Mouse (Mus musculus) forebrain, embryonic 16.5 days (tissue): ENCODE measurements around the gene Zfp943. TPM values are rescaled to one million over a fixed set of nuclear protein-coding genes. Genes with fewer than 3 reads are reported as not detected.
"Not testable (repeated sequence)": the region's sequence is repeated elsewhere in the genome, so short reads cannot be mapped to it uniquely, and the experiment has no call there.

Source experiments
- ATAC-seq: fragments of 200-750 bp; cut with Nextera tagmentation; 2 replicates; pipeline ENCODE4 v1.8.0; 2017; ENCODE audit warnings: mild to moderate bottlenecking, moderate library complexity
- H3K27ac ChIP-seq: fragments of 300-500 bp; sonication (generic); 2 replicates; pipeline ENCODE4 v1.5.1; 2014; ENCODE audit warnings: low read length, control low read depth
- H3K27me3 ChIP-seq: fragments of 300-500 bp; sonication (generic); replicated peaks from 2 replicates; pipeline ENCODE4 v1.6.1; 2014; ENCODE audit warnings: low read length; ENCODE audit not compliant: control insufficient read depth, insufficient read depth
- H3K36me3 ChIP-seq: fragments of 300-500 bp; sonication (generic); 2 replicates; pipeline ENCODE4 v1.6.1; 2014; ENCODE audit not compliant: control insufficient read depth, insufficient read depth
- H3K4me1 ChIP-seq: fragments of 300-500 bp; sonication (generic); replicated peaks from 2 replicates; pipeline ENCODE4 v1.6.1; 2014; ENCODE audit warnings: low read length; ENCODE audit not compliant: control insufficient read depth, insufficient read depth
- H3K4me2 ChIP-seq: fragments of 300-500 bp; sonication (generic); 2 replicates; pipeline ENCODE4 v1.6.1; 2014; ENCODE audit warnings: mild to moderate bottlenecking, low read length, control low read depth
- H3K4me3 ChIP-seq: fragments of 300-500 bp; sonication (generic); replicated peaks from 2 replicates; pipeline ENCODE4 v1.5.1; 2014; ENCODE audit warnings: mild to moderate bottlenecking, low read length, control low read depth
- H3K9ac ChIP-seq: fragments of 300-500 bp; sonication (generic); replicated peaks from 2 replicates; pipeline ENCODE4 v1.6.1; 2014; ENCODE audit warnings: low read depth, low read length, control low read depth
- H3K9me3 ChIP-seq: fragments of 300-500 bp; sonication (generic); 2 replicates; pipeline ENCODE4 v1.6.1; 2016; ENCODE audit warnings: low read length; ENCODE audit not compliant: control insufficient read depth
- WGBS: fragments of 180-500 bp; shearing (Covaris S2); extraction: QIAGEN DNeasy Blood & Tissue Kit; methylation state at CpG from one replicate; pipeline ENCODE4 v1.1.7; 2014; 5-methylcytosine and 5-hydroxymethylcytosine counted together
- polyA plus RNA-seq: library from polyadenylated mRNA; unstranded; fragments of >200 nt; fragmentation: Nextera tagmentation; extraction: Ambion mirVana; gene quantifications from 2 replicates; pipeline ENCODE4 v1.2.1, GENCODE M21; 2015

Zfp943 gene
- 23.3 and 26.9 TPM in 2 replicates for polyA plus RNA-seq

GRCm38 (mm10) chr17:21962107-21962907 lies at the start of gene Zfp943, which contains the start of gene Zfp942:
Gene Zfp943, plus strand, starts transcription at chr17:21962552.
Gene Zfp942, minus strand, starts transcription at chr17:21962464.
- ATAC-seq, result peak; percentile 97
- peak within 1 kb of the TSS; percentile 74 for H3K4me3 ChIP-seq
- not testable (repeated sequence) for H3K36me3 ChIP-seq, H3K9me3 ChIP-seq, H3K27me3 ChIP-seq
- H3K4me1 ChIP-seq, result peaks cover 12% of the 10 kb centered on the region
- WGBS, result under 1% methylated on average over 41 of the region's 55 CpGs
- H3K4me2 ChIP-seq, result peak within 1 kb of the TSS; percentile 63
- H3K9ac ChIP-seq, result peak within 1 kb of the TSS; percentile 85
- peak within 1 kb of the TSS; percentile 76 for H3K27ac ChIP-seq

- no peak for ATAC-seq
- 51% methylated on average over 4 of the region's 4 CpGs for WGBS
Observed at GRCm38 (mm10) chr17:21963302-21963701, 950 bp downstream of the Zfp943 start.

GRCm38 (mm10) chr17:22035594-22035993 lies 73.2 kb downstream of the Zfp943 start:
- H3K27ac ChIP-seq, ATAC-seq, H3K4me1 ChIP-seq, H3K4me2 ChIP-seq, H3K9me3 ChIP-seq, H3K36me3 ChIP-seq, H3K4me3 ChIP-seq, H3K27me3 ChIP-seq, H3K9ac ChIP-seq: not testable (repeated sequence)
- WGBS, result 30% methylated on average over 1 of the region's 1 CpGs

More at GRCm38 (mm10) chr17:21963302-21963701, 950 bp downstream of the Zfp943 start:
- Histone ChIP-seq H3K4me3 (peak overlapping the region; percentile 39), H3K4me2 (peak overlapping the region; percentile 59), H3K9ac (no peak overlapping the region), H3K4me1 (peaks cover 12% of the 10 kb centered on the region), H3K9me3 (peaks cover 5% of the 10 kb centered on the region; the same call in 1 of the 2 replicates), H3K27ac (no peak overlapping the region), H3K27me3 (no peaks in the 10 kb centered on the region), H3K36me3 (peaks cover 6% of the 10 kb centered on the region)

- Histone ChIP-seq H3K9me3 (0 out of 2 replicates have a peak, but pooled peaks cover 4% of the 10 kb centered on the region), H3K27ac (no peak overlapping the region), H3K36me3 (no peaks in the 10 kb centered on the region), H3K9ac (no peak overlapping the region), H3K4me1 (no peaks in the 10 kb centered on the region), H3K4me3 (no peak overlapping the region), H3K27me3 (no peaks in the 10 kb centered on the region), H3K4me2 (no peak overlapping the region)
- 77% methylated on average over 2 of the region's 2 CpGs for WGBS
- no peak for ATAC-seq
Observed at GRCm38 (mm10) chr17:22049403-22049802, 87.1 kb downstream of the Zfp943 start.

GRCm38 (mm10) chr17:22053211-22053610 lies 90.9 kb downstream of the Zfp943 start:
- WGBS, result 69% methylated on average over 2 of the region's 2 CpGs
- Histone ChIP-seq H3K9ac (no peak overlapping the region), H3K36me3 (no peaks in the 10 kb centered on the region), H3K4me1 (no peaks in the 10 kb centered on the region), H3K4me2 (no peak overlapping the region), H3K9me3 (0 out of 2 replicates have a peak, but pooled peaks cover 6% of the 10 kb centered on the region), H3K27me3 (no peaks in the 10 kb centered on the region), H3K27ac (no peak overlapping the region), H3K4me3 (no peak overlapping the region)
- no peak for ATAC-seq

- WGBS, result 1% methylated on average over 57 of the region's 57 CpGs
- Histone ChIP-seq H3K4me3 (peak overlapping the region; percentile 63), H3K4me1 (no peaks in the 10 kb centered on the region), H3K36me3 (no peaks in the 10 kb centered on the region), H3K27ac (peak overlapping the region; percentile 75), H3K9me3 (no peaks in the 10 kb centered on the region), H3K9ac (peak overlapping the region; percentile 73), H3K27me3 (no peaks in the 10 kb centered on the region), H3K4me2 (peak overlapping the region; percentile 59)
- ATAC-seq, result peak; percentile 96
Observed at GRCm38 (mm10) chr17:22081031-22081631, 118.8 kb downstream of the Zfp943 start.

GRCm38 (mm10) chr17:22083224-22083623 lies 120.9 kb downstream of the Zfp943 start:
- not testable (repeated sequence) for H3K36me3 ChIP-seq, H3K4me3 ChIP-seq, H3K27ac ChIP-seq, H3K4me1 ChIP-seq, H3K9ac ChIP-seq, ATAC-seq, H3K9me3 ChIP-seq, H3K27me3 ChIP-seq, H3K4me2 ChIP-seq
- 7% methylated on average over 3 of the region's 3 CpGs for WGBS

GRCm38 (mm10) chr17:22118770-22119169 lies 156.4 kb downstream of the Zfp943 start:
- H3K4me2 ChIP-seq, result no peak overlapping the region
- H3K4me1 ChIP-seq, result no peaks in the 10 kb centered on the region
- ATAC-seq, result no peak
- H3K27ac ChIP-seq, result no peak overlapping the region
- 0 out of 2 replicates have a peak, but pooled peaks cover 2% of the 10 kb centered on the region for H3K9me3 ChIP-seq
- H3K9ac ChIP-seq, result no peak overlapping the region
- no peaks in the 10 kb centered on the region for H3K36me3 ChIP-seq
- no peaks in the 10 kb centered on the region for H3K27me3 ChIP-seq
- H3K4me3 ChIP-seq, result no peak overlapping the region
